Mouse (Mus musculus) granulocyte monocyte progenitor cell, adult 5-6 weeks (primary cell): ENCODE measurements at regions not wholly inside any gene's neighbourhood (a gene's known extent, or its start where the extent isn't known, plus 50 kb on each side); places are given as distances from the start of the nearest gene placed in this dataset.

Experiments used
- ATAC-seq: replicated peaks from 2 replicates; pipeline ENCODE4 v1.8.0; 2016; ENCODE audit warnings: mild to moderate bottlenecking, moderate TSS enrichment, inconsistent platforms; ENCODE audit not compliant: poor library complexity, severe bottlenecking

- no peak for ATAC-seq
Observed at GRCm38 (mm10) chr7:83140658-83141057, 273.5 kb downstream of the Mex3b start.

- peak; percentile 62 for ATAC-seq
Observed at GRCm38 (mm10) chr7:83144018-83144417, 276.9 kb downstream of the Mex3b start.

GRCm38 (mm10) chr7:83145551-83145950 is 278.4 kb downstream of the Mex3b start:
- no peak for ATAC-seq

- ATAC-seq, result no peak
Observed at GRCm38 (mm10) chr7:83161226-83161625, 294.1 kb downstream of the Mex3b start.

GRCm38 (mm10) chr7:83162868-83163267 is 295.7 kb downstream of the Mex3b start:
- ATAC-seq, result no peak

- no peak for ATAC-seq
Observed at GRCm38 (mm10) chr7:83179403-83179802, 312.3 kb downstream of the Mex3b start.

GRCm38 (mm10) chr7:83186341-83186740 is 319.2 kb downstream of the Mex3b start:
- no peak for ATAC-seq

- ATAC-seq, result no peak
Observed at GRCm38 (mm10) chr7:83195896-83196537, 328.9 kb downstream of the Mex3b start.

GRCm38 (mm10) chr7:83197490-83197889 is 330.4 kb downstream of the Mex3b start:
- no peak for ATAC-seq

- ATAC-seq, result no peak
Observed at GRCm38 (mm10) chr7:83201126-83201686, 334.1 kb downstream of the Mex3b start.

GRCm38 (mm10) chr7:83201768-83202493 is 334.8 kb downstream of the Mex3b start:
- peak; percentile 35 for ATAC-seq

GRCm38 (mm10) chr7:83203311-83204012 is 336.3 kb downstream of the Mex3b start:
- ATAC-seq, result no peak

GRCm38 (mm10) chr7:83204013-83204365 is 336.9 kb downstream of the Mex3b start:
- ATAC-seq, result no peak

GRCm38 (mm10) chr7:83204701-83205100 is 337.6 kb downstream of the Mex3b start:
- no peak for ATAC-seq

- no peak for ATAC-seq
Observed at GRCm38 (mm10) chr7:83206999-83207398, 339.9 kb downstream of the Mex3b start.

GRCm38 (mm10) chr7:83211611-83212010 is 344.5 kb downstream of the Mex3b start:
- ATAC-seq, result no peak

- ATAC-seq, result peak; percentile 93
Observed at GRCm38 (mm10) chr7:83222029-83222722, 355.0 kb downstream of the Mex3b start.

- no peak for ATAC-seq
Observed at GRCm38 (mm10) chr7:83227262-83228108, 357.2 kb upstream of the Tmc3 start.

GRCm38 (mm10) chr7:83230496-83231325 is 354.0 kb upstream of the Tmc3 start:
- ATAC-seq, result no peak
